Mouse (Mus musculus) cortical plate, adult 2 months (tissue): ENCODE data around the gene Zranb1.

Experiments
- CTCF ChIP-seq: fragments of 200-500 bp; IDR thresholded peaks from 2 replicates; pipeline ENCODE4 v1.5.1; 2011; ENCODE audit warnings: mild to moderate bottlenecking, control low read depth, low read length; ENCODE audit not compliant: insufficient read depth; ENCODE audit errors: extremely low read depth
- POLR2A ChIP-seq: fragments of 200-500 bp; IDR thresholded peaks from 2 replicates; pipeline ENCODE4 v1.6.1; 2011; ENCODE audit warnings: mild to moderate bottlenecking, low read length, control low read depth; ENCODE audit not compliant: insufficient read depth; ENCODE audit errors: extremely low read depth

DNA sequence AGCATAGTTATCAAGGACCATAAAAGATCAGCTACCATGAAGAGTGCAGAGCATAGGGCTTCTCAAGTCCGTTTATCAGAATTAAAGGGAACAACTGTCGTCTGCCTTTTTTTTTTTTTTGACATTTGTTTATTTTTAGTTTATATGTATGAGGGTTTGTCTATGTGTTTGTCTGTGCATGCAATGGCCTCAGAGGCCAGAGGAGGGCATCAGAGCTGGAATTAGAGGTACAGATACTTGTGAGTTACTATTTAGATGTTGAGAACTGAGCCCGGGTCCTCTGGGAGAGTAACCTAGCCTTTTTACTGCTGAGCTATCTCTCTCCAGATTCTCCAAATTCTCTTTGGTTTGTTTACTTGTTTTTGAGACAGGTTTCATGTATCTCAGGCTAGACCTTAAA is 27.1 kb upstream of the Zranb1 start:
- TF ChIP-seq POLR2A: no peak
- no peak for TF ChIP-seq CTCF
